Mouse (Mus musculus) forebrain, postnatal 0 days (tissue): ENCODE results near the gene Trp73. TPM values are rescaled to one million over a fixed set of nuclear protein-coding genes. Genes with fewer than 3 reads are reported as not detected.

Experiments used
- ATAC-seq: fragments of 200-750 bp; cut with Nextera tagmentation; 2 replicates; pipeline ENCODE4 v1.8.0; 2017; ENCODE audit warnings: mild to moderate bottlenecking, moderate library complexity
- DNase-seq: peaks from one replicate; pipeline ENCODE4 v3.0.0-alpha.2; 2015
- H3K27ac ChIP-seq: fragments of 300-500 bp; sonication (generic); 2 replicates; pipeline ENCODE4 v1.5.1; 2014; ENCODE audit warnings: low read depth, mild to moderate bottlenecking, antibody characterized with exemption, low read length, moderate library complexity, mixed read lengths
- H3K27me3 ChIP-seq: fragments of 300-500 bp; sonication (generic); 2 replicates; pipeline ENCODE4 v1.6.1; 2014; ENCODE audit warnings: mild to moderate bottlenecking, low read length, mixed read lengths; ENCODE audit not compliant: insufficient read depth
- H3K36me3 ChIP-seq: fragments of 300-500 bp; sonication (generic); 2 replicates; pipeline ENCODE4 v1.6.1; 2014; ENCODE audit warnings: mild to moderate bottlenecking, moderate library complexity; ENCODE audit not compliant: insufficient read depth
- H3K4me1 ChIP-seq: fragments of 300-500 bp; sonication (generic); 2 replicates; pipeline ENCODE4 v1.6.1; 2014; ENCODE audit warnings: antibody characterized with exemption; ENCODE audit not compliant: insufficient read depth
- H3K4me2 ChIP-seq: fragments of 300-500 bp; sonication (generic); 2 replicates; pipeline ENCODE4 v1.6.1; 2014; ENCODE audit warnings: low read depth, mild to moderate bottlenecking, moderate library complexity
- H3K4me3 ChIP-seq: fragments of 300-500 bp; sonication (generic); 2 replicates; pipeline ENCODE4 v1.5.1; 2014; ENCODE audit warnings: low read depth, low read length, mixed read lengths
- H3K9ac ChIP-seq: fragments of 300-500 bp; sonication (generic); 2 replicates; pipeline ENCODE4 v1.6.1; 2014; ENCODE audit warnings: mild to moderate bottlenecking
- H3K9me3 ChIP-seq: fragments of 300-500 bp; sonication (generic); 2 replicates; pipeline ENCODE4 v1.6.1; 2016; ENCODE audit warnings: low read length
- CTCF ChIP-seq: sonication (generic); IDR thresholded peaks from 2 replicates; pipeline ENCODE4 v1.5.1; 2016; ENCODE audit warnings: antibody characterized with exemption, control low read depth, low read depth
- WGBS: fragments of 180-500 bp; shearing (Covaris S2); extraction: QIAGEN DNeasy Blood & Tissue Kit; methylation state at CpG from one replicate; pipeline ENCODE4 v1.1.7; 2014; 5-methylcytosine and 5-hydroxymethylcytosine counted together
- polyA plus RNA-seq: library from polyadenylated mRNA; unstranded; fragments of >200 nt; fragmentation: Nextera tagmentation; extraction: Ambion mirVana; gene quantifications from 2 replicates; pipeline ENCODE4 v1.2.1, GENCODE M21; 2015
- total RNA-seq: library from RNA; depleted of rRNA; stranded (reverse); fragments of >200 nt; gene quantifications from 2 replicates; pipeline ENCODE4 v1.2.3, GENCODE M21; 2014

Gene Trp73
- total and polyA plus RNA-seq, 2 experiments from 2014 or later, result 3.9 to 4.1 TPM

DNA sequence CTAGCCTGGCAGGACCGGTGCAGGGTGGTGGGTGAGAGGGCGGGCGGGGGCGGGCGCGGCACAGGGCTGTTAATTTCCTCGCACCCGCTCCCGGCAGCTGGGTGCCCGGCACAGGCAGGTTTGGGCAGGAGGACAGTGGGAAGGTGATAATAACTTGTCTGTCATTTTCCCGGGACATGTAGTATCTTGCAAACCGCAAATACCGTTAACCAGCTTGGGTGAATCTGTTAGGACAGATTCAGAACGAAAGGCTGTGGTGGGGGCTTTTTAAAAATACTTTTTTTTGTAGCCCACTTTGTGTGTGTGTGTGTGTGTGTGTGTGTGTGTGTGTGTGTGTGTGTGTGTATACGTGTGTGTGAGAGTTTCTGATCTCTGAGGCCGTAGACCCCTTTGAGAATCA lies 68.1 kb downstream of the Trp73 start:
- ATAC-seq (no peak), DNase-seq (no peak)
- no peak for TF ChIP-seq CTCF
- Histone ChIP-seq H3K27ac (no peak overlapping the region), H3K4me2 (peak overlapping the region; percentile 34; the same call in 1 of the 2 replicates), H3K9me3 (no peaks in the 10 kb centered on the region), H3K36me3 (no peaks in the 10 kb centered on the region), H3K4me1 (no peaks in the 10 kb centered on the region), H3K9ac (no peak overlapping the region), H3K27me3 (peaks cover 11% of the 10 kb centered on the region; the same call in 1 of the 2 replicates), H3K4me3 (0 out of 2 replicates have a peak overlapping the region, but pooled peaks have one; percentile 9)
- WGBS, result 17% methylated on average over 16 of the region's 16 CpGs

GRCm38 (mm10) chr4:154071521-154071920 lies 68.5 kb downstream of the Trp73 start:
- H3K4me2 ChIP-seq, result peak overlapping the region; percentile 34
- H3K9me3 ChIP-seq, result no peaks in the 10 kb centered on the region
- 0 out of 2 replicates have a peak overlapping the region, but pooled peaks have one; percentile 9 for H3K4me3 ChIP-seq
- H3K27ac ChIP-seq, result no peak overlapping the region
- no peak for TF ChIP-seq CTCF
- 1% methylated on average over 15 of the region's 20 CpGs for WGBS
- no peaks in the 10 kb centered on the region for H3K36me3 ChIP-seq
- H3K9ac ChIP-seq, result no peak overlapping the region
- peak; percentile 14 for DNase-seq
- H3K4me1 ChIP-seq, result no peaks in the 10 kb centered on the region
- H3K27me3 ChIP-seq, result peaks cover 11% of the 10 kb centered on the region; the same call in 1 of the 2 replicates
- no peak for ATAC-seq

- TF ChIP-seq CTCF, result peak; percentile 49
- Histone ChIP-seq H3K9ac (no peak overlapping the region), H3K36me3 (no peaks in the 10 kb centered on the region), H3K4me2 (no peak overlapping the region), H3K27me3 (peaks cover 11% of the 10 kb centered on the region; the same call in 1 of the 2 replicates), H3K4me3 (no peak overlapping the region), H3K27ac (no peak overlapping the region), H3K4me1 (no peaks in the 10 kb centered on the region), H3K9me3 (no peaks in the 10 kb centered on the region)
- ATAC-seq (no peak), DNase-seq (no peak)
- 5% methylated on average over 5 of the region's 5 CpGs for WGBS
These were observed 69.1 kb downstream of the Trp73 start for GRCm38 (mm10) chr4:154070896-154071295.

DNA sequence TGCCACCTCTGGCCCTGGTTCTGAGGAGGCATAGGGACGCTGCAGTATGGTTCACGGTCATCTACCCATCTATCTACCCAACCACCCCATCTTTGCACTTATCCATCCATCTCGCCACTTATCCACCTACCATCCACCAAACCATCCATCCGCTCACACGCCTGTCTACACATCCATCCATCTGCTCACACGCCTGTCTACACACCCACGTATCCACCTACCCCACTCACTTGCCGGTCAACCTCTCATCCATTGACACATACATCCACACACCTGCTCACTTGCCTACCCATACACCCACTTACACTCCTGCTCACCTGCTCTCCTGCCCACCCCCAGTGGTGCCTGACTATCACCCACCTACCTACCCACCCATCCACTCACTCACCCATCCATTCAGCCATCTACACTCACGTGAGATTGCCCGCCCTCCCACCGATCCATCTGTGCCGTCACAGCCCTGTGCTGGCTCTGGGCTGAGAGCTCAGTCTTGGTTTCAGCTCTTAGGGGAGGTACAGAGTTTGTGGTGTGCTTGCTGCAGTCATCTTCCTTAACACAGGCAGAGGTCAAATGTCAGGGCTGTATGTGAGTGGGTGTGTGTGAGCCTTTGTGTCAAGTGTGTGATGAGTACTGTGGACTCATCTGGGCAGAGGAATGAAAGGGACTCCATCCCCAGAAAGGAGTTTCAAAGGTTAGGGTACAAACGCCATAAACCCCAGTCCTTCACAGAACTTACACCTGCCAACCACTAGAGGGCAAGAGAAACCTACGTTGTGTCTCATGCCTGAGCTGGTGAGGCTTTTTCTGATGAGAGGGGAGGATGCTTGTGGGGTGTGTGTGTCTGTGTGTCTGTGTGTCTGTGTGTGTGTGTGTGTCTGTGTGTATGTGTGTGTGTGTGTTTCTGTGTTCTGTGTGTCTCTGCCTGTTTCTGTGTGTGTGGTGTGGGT lies 74.9 kb downstream of the Trp73 start:
- no peaks in the 10 kb centered on the region for H3K36me3 ChIP-seq
- peak; percentile 97 for TF ChIP-seq CTCF
- H3K9me3 ChIP-seq, result no peaks in the 10 kb centered on the region
- no peaks in the 10 kb centered on the region for H3K27me3 ChIP-seq
- H3K27ac ChIP-seq, result no peak overlapping the region
- peak; percentile 87 for ATAC-seq
- H3K4me2 ChIP-seq, result no peak overlapping the region
- H3K4me1 ChIP-seq, result no peaks in the 10 kb centered on the region
- WGBS, result 65% methylated on average over 14 of the region's 14 CpGs
- peak; percentile 67 for DNase-seq
- H3K4me3 ChIP-seq, result no peak overlapping the region
- H3K9ac ChIP-seq, result no peak overlapping the region

DNA sequence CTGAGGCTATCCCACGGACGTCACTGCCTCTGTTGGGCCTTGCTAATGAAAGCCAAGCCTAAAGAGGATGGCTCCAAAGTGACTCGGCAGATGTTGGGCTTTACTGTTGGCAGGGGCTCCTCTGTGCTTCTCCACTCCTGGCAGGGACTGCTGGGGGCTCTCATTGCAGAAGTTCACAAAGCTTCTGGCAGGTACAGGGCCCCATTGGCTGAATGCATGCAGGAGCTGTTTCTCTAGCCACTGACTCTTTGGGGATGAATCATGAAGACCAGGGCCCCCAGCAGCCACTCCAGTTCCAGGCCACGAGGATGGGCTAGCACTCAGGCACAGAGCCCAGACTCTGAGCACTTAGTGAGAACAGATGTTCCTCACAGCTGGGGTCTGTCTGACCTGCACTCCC lies 82.3 kb downstream of the Trp73 start:
- Histone ChIP-seq H3K27ac (no peak overlapping the region), H3K36me3 (no peaks in the 10 kb centered on the region), H3K4me1 (no peaks in the 10 kb centered on the region), H3K9ac (no peak overlapping the region), H3K4me3 (no peak overlapping the region), H3K27me3 (no peaks in the 10 kb centered on the region), H3K9me3 (no peaks in the 10 kb centered on the region), H3K4me2 (no peak overlapping the region)
- DNase-seq (no peak), ATAC-seq (no peak)
- 65% methylated on average over 4 of the region's 4 CpGs for WGBS
- no peak for TF ChIP-seq CTCF

DNA sequence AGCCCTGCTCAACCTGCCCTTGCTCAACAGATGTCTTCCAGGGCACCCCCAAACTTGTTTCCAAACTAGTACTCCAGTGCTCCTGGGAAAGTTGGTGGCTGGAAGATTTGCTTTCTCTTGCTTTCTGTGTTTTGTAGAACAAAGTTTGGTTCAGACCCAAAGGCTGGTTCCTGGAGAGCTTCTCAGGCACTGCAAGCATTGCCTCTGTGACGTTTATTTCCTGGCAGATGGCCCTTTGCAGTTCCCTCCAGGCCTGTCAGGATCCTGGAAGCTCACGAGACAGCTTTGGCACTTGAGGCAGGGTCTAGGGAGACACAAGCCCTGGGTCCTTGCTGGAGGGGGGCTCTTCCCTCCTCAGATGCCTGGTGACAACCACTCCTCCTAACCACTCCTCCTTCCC lies 83.3 kb downstream of the Trp73 start:
- no peak for TF ChIP-seq CTCF
- DNase-seq (no peak), ATAC-seq (no peak)
- H3K27ac ChIP-seq, result no peak overlapping the region
- H3K36me3 ChIP-seq, result no peaks in the 10 kb centered on the region
- no peak overlapping the region for H3K4me2 ChIP-seq
- WGBS, result 39% methylated on average over 2 of the region's 2 CpGs
- H3K9me3 ChIP-seq, result no peaks in the 10 kb centered on the region
- H3K4me3 ChIP-seq, result no peak overlapping the region
- no peak overlapping the region for H3K9ac ChIP-seq
- no peaks in the 10 kb centered on the region for H3K4me1 ChIP-seq
- no peaks in the 10 kb centered on the region for H3K27me3 ChIP-seq

DNA sequence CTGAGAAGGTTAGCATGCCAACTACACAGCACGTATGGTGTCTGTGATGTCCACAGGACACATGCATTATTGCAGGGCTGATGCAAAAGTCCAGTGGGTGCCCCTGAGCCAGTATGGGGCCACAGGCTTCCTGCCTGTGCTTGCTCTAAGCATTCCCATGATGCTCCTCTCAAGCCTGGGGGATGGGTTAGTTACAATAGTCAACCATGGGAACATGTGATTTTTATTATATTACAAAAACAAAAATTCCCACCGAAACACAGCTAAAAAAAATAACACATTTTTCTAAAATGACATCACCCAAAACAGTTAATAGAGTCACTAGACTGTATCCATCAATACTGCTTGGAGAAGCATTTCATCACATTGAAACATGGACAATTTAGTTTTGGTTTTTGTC lies 84.0 kb downstream of the Trp73 start:
- no peaks in the 10 kb centered on the region for H3K9me3 ChIP-seq
- H3K27me3 ChIP-seq, result no peaks in the 10 kb centered on the region
- no peak for TF ChIP-seq CTCF
- no peak overlapping the region for H3K4me3 ChIP-seq
- H3K9ac ChIP-seq, result no peak overlapping the region
- DNase-seq (no peak), ATAC-seq (no peak)
- H3K36me3 ChIP-seq, result no peaks in the 10 kb centered on the region
- H3K27ac ChIP-seq, result no peak overlapping the region
- H3K4me1 ChIP-seq, result no peaks in the 10 kb centered on the region
- no peak overlapping the region for H3K4me2 ChIP-seq
- 83% methylated on average over 2 of the region's 2 CpGs for WGBS
